Mouse (Mus musculus): ENCODE measurements around the gene Pask.

- TF ChIP-seq GABPA (IDR thresholded peaks at IDR 0.05; ENCODE audit: low read depth, low read length): no peak
- TF ChIP-seq POLR2A (IDR thresholded peaks at IDR 0.05; ENCODE audit: control insufficient read depth in 1 of 2, insufficient read depth in 1 of 2, low read depth in 1 of 2, low read length in 2 of 2, poor library complexity in 1 of 2): peak; percentile 47 to 59; a peak in 2 of 4 replicates
- TF ChIP-seq ZMIZ1 (IDR thresholded peaks at IDR 0.05; ENCODE audit: low read depth, low read length): 0 out of 2 replicates have a peak, but pooled peaks have one; percentile 44
- no peak for TF ChIP-seq UBTF (IDR thresholded peaks at IDR 0.05; ENCODE audit: borderline replicate concordance, insufficient read depth, low read depth, low read length)
- TF ChIP-seq CTCF (IDR thresholded peaks at IDR 0.05 in 2 of 3, conservative IDR thresholded peaks at IDR 0.05 in 1 of 3; ENCODE audit: control insufficient read depth in 1 of 3, insufficient read depth in 1 of 3, low read depth in 2 of 3, low read length in 3 of 3, poor library complexity in 1 of 3, severe bottlenecking in 1 of 3): no peak
- TF ChIP-seq EP300 (IDR thresholded peaks at IDR 0.05; ENCODE audit: low read depth in 1 of 2, low read length in 2 of 2): no peak
- TF ChIP-seq MYC (IDR thresholded peaks at IDR 0.05; ENCODE audit: low read depth, low read length): 0 out of 2 replicates have a peak, but pooled peaks have one; percentile 20
- TF ChIP-seq TCF12 (IDR thresholded peaks at IDR 0.05; ENCODE audit: low read depth, low read length): peak; percentile 25; the same call in 1 of the 2 replicates
- TF ChIP-seq MEF2A (IDR thresholded peaks at IDR 0.05; ENCODE audit: extremely low read depth, insufficient replicate concordance, low read depth, low read length, poor library complexity, severe bottlenecking): no peak
Measured at GRCm38 (mm10) chr1:93342648-93343503, at the start of gene Pask, which contains the start of gene Ppp1r7.
